Mouse (Mus musculus) midbrain, embryonic 14.5 days (tissue): ENCODE data around the gene RPS10-NUDT3. TPM values are rescaled to one million over a fixed set of nuclear protein-coding genes. Genes with fewer than 3 reads are reported as not detected.
A peak's percentile ranks its signal among the peaks of the same experiment; 100 is the strongest.

Experiments
- ATAC-seq: fragments of 200-750 bp; cut with Nextera tagmentation; 2 replicates; pipeline ENCODE4 v1.8.0; 2017; ENCODE audit warnings: moderate number of reproducible peaks, moderate library complexity; ENCODE audit not compliant: low FRiP score, low TSS enrichment
- DNase-seq: peaks from one replicate; pipeline ENCODE4 v3.0.0-alpha.2; 2015
- H3K27ac ChIP-seq: fragments of 300-500 bp; sonication (generic); replicated peaks from 2 replicates; pipeline ENCODE4 v1.5.1; 2014; ENCODE audit warnings: mild to moderate bottlenecking, low read depth, low read length, moderate library complexity
- H3K27me3 ChIP-seq: fragments of 300-500 bp; sonication (generic); 2 replicates; pipeline ENCODE4 v1.6.1; 2014; ENCODE audit warnings: low read length, control low read depth, mixed read lengths; ENCODE audit not compliant: control insufficient read depth, insufficient read depth
- H3K36me3 ChIP-seq: fragments of 300-500 bp; sonication (generic); 2 replicates; pipeline ENCODE4 v1.6.1; 2014; ENCODE audit warnings: low read length, control low read depth; ENCODE audit not compliant: control insufficient read depth, insufficient read depth
- H3K4me1 ChIP-seq: fragments of 300-500 bp; sonication (generic); 2 replicates; pipeline ENCODE4 v1.6.1; 2014; ENCODE audit warnings: mild to moderate bottlenecking, antibody characterized with exemption, low read length, control low read depth; ENCODE audit not compliant: control insufficient read depth, insufficient read depth
- H3K4me2 ChIP-seq: fragments of 300-500 bp; sonication (generic); 2 replicates; pipeline ENCODE4 v1.6.1; 2014; ENCODE audit warnings: mild to moderate bottlenecking, low read length, moderate library complexity
- H3K4me3 ChIP-seq: fragments of 300-500 bp; sonication (generic); replicated peaks from 2 replicates; pipeline ENCODE4 v1.5.1; 2014; ENCODE audit warnings: low read depth, low read length
- H3K9ac ChIP-seq: fragments of 300-500 bp; sonication (generic); replicated peaks from 2 replicates; pipeline ENCODE4 v1.6.1; 2014; ENCODE audit warnings: mild to moderate bottlenecking, low read length, moderate library complexity
- H3K9me3 ChIP-seq: fragments of 300-500 bp; sonication (generic); 2 replicates; pipeline ENCODE4 v1.6.1; 2016; ENCODE audit warnings: low read length, control low read depth, mixed read lengths; ENCODE audit not compliant: control insufficient read depth
- WGBS: fragments of 180-500 bp; shearing (Covaris S2); extraction: QIAGEN DNeasy Blood & Tissue Kit; methylation state at CpG from one replicate; pipeline ENCODE4 v1.1.7; 2014; 5-methylcytosine and 5-hydroxymethylcytosine counted together
- polyA plus RNA-seq: library from polyadenylated mRNA; unstranded; fragments of >200 nt; fragmentation: Nextera tagmentation; extraction: Ambion mirVana; gene quantifications from 2 replicates; pipeline ENCODE4 v1.2.1, GENCODE M21; 2014

RPS10-NUDT3 gene
- polyA plus RNA-seq = not detected in 2 replicates

GRCm38 (mm10) chr17:27634871-27635574, at the start of gene RPS10-NUDT3:
Gene RPS10-NUDT3 (minus strand): TSS chr17:27635222.
- Histone ChIP-seq H3K36me3 (peaks cover 37% of the 10 kb centered on the region), H3K9ac (peak within 1 kb of the TSS; percentile 88), H3K9me3 (no peaks in the 10 kb centered on the region), H3K27ac (peak within 1 kb of the TSS; percentile 88), H3K4me3 (peak within 1 kb of the TSS; percentile 82), H3K4me1 (peaks cover 11% of the 10 kb centered on the region), H3K27me3 (no peaks in the 10 kb centered on the region), H3K4me2 (peak within 1 kb of the TSS; percentile 71)
- ATAC-seq = peak; percentile 97
- WGBS = under 1% methylated on average over 72 of the region's 72 CpGs
- DNase-seq = peak; percentile 97

DNA sequence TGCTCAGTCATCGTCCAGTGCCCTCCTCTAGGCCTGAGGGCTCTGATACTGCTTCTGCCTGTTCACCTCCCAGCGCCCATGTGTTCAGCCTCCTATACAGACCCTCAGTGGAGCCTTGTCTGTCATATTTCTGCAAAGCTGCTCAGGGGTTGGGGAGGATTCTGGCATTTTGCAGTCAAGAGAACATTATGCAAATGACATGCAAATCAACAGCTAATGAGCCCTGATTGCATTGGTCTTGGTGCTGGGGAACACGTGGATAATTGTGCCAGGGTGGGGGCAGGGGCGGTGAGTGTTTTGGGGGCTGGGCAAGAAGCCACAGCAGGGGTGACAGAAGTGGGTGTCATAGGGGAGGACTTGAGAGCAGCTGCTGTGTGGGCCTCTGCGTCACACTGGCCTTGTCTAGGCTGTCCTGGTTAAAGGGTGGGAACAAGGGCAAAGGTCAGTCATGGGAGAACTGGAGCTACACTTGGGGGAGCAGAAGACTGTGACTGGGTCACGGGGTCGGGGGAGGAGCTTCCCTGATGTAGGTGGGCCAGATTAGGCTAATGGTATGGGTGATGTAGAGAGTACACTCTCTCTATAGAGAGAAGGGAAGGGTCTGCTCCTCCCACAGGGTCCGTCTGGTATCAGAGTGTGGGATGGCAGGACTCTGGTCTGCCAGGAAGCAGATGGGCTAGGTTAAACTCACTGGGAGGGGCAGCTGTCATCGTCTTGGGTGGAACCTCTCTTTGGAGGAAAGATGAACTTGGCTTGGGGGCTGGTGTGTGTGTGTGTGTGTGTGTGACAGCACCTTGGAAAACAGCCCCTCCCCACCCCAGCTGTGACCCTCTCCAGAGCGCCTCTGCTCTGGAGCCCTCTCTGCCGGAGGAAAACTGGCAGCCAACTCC, 44.1 kb upstream of the RPS10-NUDT3 start:
- DNase-seq = peak; percentile 70
- Histone ChIP-seq H3K9ac (no peak overlapping the region), H3K9me3 (no peaks in the 10 kb centered on the region), H3K4me3 (no peak overlapping the region), H3K4me1 (peaks cover 12% of the 10 kb centered on the region), H3K4me2 (no peak overlapping the region), H3K27ac (peak overlapping the region; percentile 79), H3K36me3 (no peaks in the 10 kb centered on the region), H3K27me3 (no peaks in the 10 kb centered on the region)
- peak; percentile 80 for ATAC-seq
- 27% methylated on average over 11 of the region's 11 CpGs for WGBS

DNA sequence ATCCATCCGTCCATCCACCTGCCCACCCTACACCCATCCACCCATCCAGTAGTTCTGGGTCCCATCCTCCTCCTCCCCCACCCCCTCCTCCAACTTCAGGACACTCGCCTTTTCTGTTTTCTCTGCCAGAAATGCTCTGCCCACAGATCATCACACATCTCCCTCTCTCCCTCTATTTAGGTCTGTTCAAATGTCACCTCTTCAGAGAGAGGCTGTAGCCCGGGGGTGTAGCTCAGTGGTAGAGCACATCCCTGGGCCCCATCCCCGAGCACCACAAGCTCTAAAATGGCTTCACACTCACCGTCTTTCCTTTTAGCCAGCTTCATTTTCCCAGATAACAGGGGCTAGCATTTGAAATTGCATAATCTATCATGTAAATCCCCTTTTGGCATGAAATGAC, 42.7 kb upstream of the RPS10-NUDT3 start:
- WGBS = 77% methylated on average over 5 of the region's 5 CpGs
- no peaks in the 10 kb centered on the region for H3K36me3 ChIP-seq
- no peak for DNase-seq
- no peaks in the 10 kb centered on the region for H3K9me3 ChIP-seq
- no peak overlapping the region for H3K4me2 ChIP-seq
- peaks cover 12% of the 10 kb centered on the region for H3K4me1 ChIP-seq
- no peak overlapping the region for H3K27ac ChIP-seq
- H3K4me3 ChIP-seq = no peak overlapping the region
- no peaks in the 10 kb centered on the region for H3K27me3 ChIP-seq
- no peak for ATAC-seq
- H3K9ac ChIP-seq = no peak overlapping the region

GRCm38 (mm10) chr17:27676270-27676669, 41.2 kb upstream of the RPS10-NUDT3 start:
- Histone ChIP-seq H3K9me3 (no peaks in the 10 kb centered on the region), H3K27ac (0 out of 2 replicates have a peak overlapping the region, but pooled peaks have one; percentile 20), H3K36me3 (no peaks in the 10 kb centered on the region), H3K4me2 (no peak overlapping the region), H3K4me1 (peaks cover 12% of the 10 kb centered on the region), H3K4me3 (no peak overlapping the region), H3K9ac (no peak overlapping the region), H3K27me3 (no peaks in the 10 kb centered on the region)
- DNase-seq (no peak), ATAC-seq (no peak)
- 33% methylated on average over 7 of the region's 7 CpGs for WGBS

- Histone ChIP-seq H3K27me3 (no peaks in the 10 kb centered on the region), H3K36me3 (no peaks in the 10 kb centered on the region), H3K4me3 (no peak overlapping the region), H3K27ac (no peak overlapping the region), H3K9ac (no peak overlapping the region), H3K4me2 (no peak overlapping the region), H3K9me3 (no peaks in the 10 kb centered on the region), H3K4me1 (peaks cover 12% of the 10 kb centered on the region)
- WGBS = 67% methylated on average over 9 of the region's 9 CpGs
- DNase-seq = no peak
- ATAC-seq = no peak
Measured at GRCm38 (mm10) chr17:27675453-27675852, 40.4 kb upstream of the RPS10-NUDT3 start.

DNA sequence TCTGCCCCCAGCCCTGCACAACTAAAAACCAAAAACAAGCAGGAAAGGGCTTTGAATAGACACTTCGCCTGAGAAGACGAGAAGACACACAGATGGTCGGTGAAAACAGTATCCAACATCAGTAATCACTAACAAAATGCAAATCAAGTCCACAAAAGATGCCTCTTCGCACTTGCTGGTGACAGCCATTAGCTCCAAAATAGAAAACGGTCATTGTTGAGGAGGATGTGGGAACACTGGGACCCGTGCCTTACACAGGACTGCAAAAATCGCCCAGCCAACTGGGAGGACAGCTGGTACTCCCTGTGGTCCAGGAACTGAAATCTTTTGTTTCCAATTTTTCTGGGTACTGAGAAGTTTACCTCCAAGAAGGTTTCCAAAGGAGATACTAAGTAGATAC, 38.9 kb upstream of the RPS10-NUDT3 start:
- no peak for DNase-seq
- 0 out of 2 replicates have a peak, but pooled peaks cover 4% of the 10 kb centered on the region for H3K4me1 ChIP-seq

DNA sequence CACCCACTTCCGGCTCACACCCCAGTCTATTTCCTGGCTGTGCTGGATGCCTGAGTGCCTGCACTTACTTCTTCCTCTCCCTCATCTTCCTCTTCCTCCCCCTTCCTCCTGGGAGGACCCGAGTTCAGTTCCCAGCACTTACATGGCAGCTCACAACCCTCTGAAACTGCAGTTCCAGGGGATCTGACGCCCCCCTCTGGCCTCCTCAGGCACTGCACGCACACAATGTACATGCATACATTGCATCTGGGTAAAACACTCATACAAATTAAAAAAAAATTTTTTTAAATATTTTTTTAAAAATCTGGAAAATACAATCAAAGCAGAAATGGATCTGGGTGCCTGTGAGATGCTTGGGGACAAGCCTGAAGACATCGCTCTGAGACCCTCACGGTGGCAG, 36.7 kb upstream of the RPS10-NUDT3 start:
- no peaks in the 10 kb centered on the region for H3K9me3 ChIP-seq
- 87% methylated on average over 6 of the region's 6 CpGs for WGBS
- H3K27me3 ChIP-seq = no peaks in the 10 kb centered on the region
- no peaks in the 10 kb centered on the region for H3K36me3 ChIP-seq
- ATAC-seq (no peak), DNase-seq (no peak)
- no peaks in the 10 kb centered on the region for H3K4me1 ChIP-seq
- H3K4me3 ChIP-seq = no peak overlapping the region
- H3K9ac ChIP-seq = no peak overlapping the region
- no peak overlapping the region for H3K27ac ChIP-seq
- no peak overlapping the region for H3K4me2 ChIP-seq

More for the DNA sequence above, 38.9 kb upstream of the RPS10-NUDT3 start:
- Histone ChIP-seq H3K27me3 (no peaks in the 10 kb centered on the region), H3K36me3 (no peaks in the 10 kb centered on the region), H3K9me3 (no peaks in the 10 kb centered on the region), H3K27ac (no peak overlapping the region), H3K4me3 (no peak overlapping the region), H3K9ac (no peak overlapping the region), H3K4me2 (no peak overlapping the region)
- 70% methylated on average over 7 of the region's 7 CpGs for WGBS
- no peak for ATAC-seq

DNA sequence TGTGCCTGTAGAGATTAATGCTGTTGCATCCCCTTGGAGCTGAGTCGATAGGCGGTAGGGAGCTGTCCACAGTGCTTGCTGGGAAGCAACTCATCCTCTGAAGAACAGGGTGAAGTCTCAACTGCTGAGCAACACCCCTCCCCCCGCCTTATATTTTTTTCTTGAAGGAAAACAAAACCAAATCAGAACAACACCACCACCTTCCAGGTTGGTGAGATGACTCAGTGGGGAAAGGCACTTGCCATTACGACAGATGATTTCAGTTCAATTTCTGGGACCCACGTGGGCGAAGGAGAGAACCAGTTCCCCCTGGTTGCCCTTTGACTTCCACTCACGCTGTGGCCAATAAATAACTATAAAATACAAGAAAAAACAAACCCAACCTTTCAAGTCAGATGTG, 23.7 kb upstream of the RPS10-NUDT3 start:
- whole genome bisulfite sequencing = 79% methylated on average over 7 of the region's 7 CpGs
- H3K4me3 ChIP-seq = no peak overlapping the region
- ATAC-seq (no peak), DNase-seq (no peak)
- H3K4me2 ChIP-seq = no peak overlapping the region
- H3K27me3 ChIP-seq = 0 out of 2 replicates have a peak, but pooled peaks cover 5% of the 10 kb centered on the region
- H3K36me3 ChIP-seq = no peaks in the 10 kb centered on the region
- H3K27ac ChIP-seq = no peak overlapping the region
- no peaks in the 10 kb centered on the region; the same call in 1 of the 2 replicates for H3K4me1 ChIP-seq
- H3K9ac ChIP-seq = no peak overlapping the region
- H3K9me3 ChIP-seq = no peaks in the 10 kb centered on the region
